Mouse (Mus musculus): ENCODE measurements around the gene Lyrm7.
"Not testable (repeated sequence)": the region's sequence is repeated elsewhere in the genome, so short reads cannot be mapped to it uniquely, and the experiment has no call there.

Gene Lyrm7

DNA sequence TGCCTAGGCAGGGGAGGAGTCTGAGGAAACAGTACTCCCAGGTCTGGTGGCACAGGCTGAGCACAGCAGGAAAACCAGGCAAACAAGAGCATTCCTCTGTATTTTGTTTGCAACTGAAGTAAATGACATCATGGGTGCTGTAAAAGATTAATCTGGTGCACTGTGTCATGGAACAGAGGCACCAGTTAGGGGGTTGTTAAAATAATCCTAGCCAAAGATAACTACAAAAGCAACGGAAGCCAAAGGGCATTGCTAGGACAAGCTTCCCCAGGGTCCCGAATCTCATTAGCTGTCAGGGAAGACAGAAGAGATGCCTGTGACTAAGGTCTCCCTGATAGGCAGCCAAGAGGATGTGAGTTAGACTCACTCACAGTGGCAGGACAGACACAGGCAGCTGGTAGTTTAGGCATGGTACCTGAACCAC lies 20.3 kb upstream of the Lyrm7 start:
- DNase-seq (ENCODE audit: low read depth, low spot score), result no peak

DNA sequence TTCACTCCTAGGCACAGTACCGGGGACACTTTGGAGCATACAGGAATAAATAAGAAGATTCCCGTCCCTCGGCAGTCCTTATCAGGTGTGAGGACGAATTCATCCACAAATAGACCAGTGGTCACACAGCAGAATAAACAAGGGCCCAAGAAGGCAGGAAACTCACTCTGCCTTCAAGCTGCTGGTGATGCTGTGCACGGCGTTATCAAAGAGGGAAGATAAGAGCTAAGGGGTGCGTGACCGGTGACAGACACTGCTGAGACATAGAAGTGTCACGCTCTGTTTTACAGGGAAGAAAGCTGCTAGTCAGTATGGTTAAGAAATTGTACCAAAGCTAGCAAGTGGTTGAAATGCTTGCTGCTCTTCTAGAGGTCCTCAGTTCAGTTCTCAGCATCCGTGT lies 19.2 kb upstream of the Lyrm7 start:
- DNase-seq (ENCODE audit: low read depth, low spot score), result no peak

DNA sequence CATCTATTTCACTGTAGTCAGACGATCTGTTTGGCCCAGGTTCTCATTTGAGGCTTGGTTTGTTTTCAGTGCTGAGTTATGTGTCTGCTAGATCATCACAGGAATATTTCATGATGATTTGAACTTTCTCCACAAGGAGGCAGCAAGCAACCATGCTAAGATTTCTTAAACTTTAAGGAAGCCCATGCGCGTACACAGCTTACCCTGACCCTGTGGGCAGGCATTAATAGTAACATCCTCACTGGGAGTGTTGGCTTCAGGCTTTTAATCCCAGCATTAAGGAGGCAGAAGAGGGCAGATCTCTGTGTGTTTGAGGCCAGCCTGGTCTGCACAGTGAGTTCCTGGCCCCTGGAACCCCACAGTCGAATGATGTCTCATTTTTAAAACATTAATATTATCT lies 18.7 kb upstream of the Lyrm7 start:
- DNase-seq (ENCODE audit: low read depth, low spot score), result peak; percentile 65

DNA sequence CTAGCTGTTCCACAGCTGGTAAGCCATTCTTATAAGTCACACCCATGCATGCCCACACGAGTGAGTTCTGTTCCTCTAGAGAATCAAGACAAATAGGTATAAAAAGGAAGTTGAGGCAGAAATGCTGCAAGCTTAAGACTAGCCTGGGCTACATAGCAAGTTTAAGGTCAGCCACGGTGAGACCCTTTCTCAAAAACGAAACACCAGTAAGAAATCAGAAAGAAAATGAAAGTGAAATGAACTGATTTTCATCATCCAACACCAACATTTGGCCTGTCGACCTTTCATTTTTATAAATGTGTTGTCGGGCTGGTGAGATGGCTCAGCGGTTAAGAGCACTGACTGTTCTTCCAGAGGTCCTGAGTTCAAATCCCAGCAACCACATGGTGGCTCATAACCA lies 18.2 kb upstream of the Lyrm7 start:
- DNase-seq (ENCODE audit: low read depth, low spot score), result no peak

DNA sequence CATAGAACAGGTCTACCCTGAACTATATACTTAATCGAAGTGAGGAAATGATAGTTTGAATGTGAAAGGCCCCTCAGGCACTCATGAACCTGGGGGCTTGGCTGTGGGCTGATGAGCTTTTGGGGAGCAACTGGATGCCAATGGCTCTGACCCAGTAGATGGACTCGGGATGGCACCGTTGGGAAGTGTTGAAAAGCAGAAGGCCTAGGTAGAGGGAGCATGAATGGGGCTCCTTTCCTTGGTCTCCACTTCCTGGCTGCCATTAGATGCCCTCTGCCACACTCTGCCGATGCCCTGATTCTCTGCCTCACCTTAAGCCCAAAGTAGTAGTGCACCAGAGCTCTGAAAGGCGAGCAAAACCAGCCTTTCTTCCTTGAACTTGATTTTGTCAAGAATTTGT lies 15.3 kb upstream of the Lyrm7 start:
- no peak for DNase-seq (ENCODE audit: low read depth, low spot score)

DNA sequence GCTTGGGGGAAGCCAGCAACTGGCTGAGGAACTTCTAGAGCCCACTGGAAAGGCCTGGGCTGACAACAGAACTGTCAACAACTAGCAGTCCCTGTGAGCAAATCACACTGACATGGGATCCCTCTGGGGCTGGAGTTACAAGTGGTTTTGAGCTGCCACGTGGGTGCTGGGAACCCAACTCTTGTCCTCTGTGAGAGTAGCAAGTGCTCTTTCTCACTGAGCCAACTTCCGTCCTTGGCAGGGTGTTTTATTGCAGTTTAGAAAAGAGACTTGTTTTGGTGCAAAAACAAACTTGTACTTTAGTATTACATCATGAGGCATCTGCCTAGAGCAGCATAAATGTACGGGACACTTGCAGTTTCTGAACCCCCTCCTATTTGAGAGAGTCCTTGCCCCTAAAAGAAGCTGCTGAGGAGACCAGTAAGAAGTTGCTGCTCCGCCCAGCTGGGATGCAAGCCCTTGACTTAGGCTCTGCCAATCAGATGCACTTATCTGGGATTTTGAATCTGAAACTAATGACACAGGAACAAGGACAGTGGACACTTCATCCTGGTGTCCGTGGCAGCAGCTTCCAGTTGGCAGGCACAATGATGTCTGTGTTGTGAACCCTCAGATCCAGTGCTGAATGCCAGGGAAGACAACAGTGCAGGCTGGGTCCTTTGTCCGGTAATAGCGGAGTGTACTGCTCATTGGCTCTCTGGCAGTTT lies 11.3 kb upstream of the Lyrm7 start:
- DNase-seq (ENCODE audit: low read depth, low spot score), result no peak

DNA sequence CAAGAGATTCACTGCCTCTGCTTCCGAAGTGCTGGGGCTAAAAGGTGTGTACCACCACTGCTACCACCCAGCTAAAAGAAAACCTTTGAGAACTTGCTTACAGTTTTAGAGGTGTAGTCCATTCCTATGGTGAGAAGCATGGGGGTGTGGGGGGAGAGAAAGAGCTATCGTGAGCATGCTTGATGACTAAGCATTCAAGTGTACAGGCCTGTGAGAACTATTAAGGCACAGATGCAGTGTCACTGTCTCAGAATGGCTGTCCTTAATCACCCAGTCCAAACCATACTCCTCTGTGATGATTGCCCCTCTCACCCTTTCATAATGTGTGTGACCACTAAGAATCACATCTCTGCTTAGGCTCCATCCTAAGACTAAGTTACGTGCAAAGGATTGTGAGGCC lies 8.6 kb upstream of the Lyrm7 start:
- DNase-seq (ENCODE audit: low read depth, low spot score), result no peak

DNA sequence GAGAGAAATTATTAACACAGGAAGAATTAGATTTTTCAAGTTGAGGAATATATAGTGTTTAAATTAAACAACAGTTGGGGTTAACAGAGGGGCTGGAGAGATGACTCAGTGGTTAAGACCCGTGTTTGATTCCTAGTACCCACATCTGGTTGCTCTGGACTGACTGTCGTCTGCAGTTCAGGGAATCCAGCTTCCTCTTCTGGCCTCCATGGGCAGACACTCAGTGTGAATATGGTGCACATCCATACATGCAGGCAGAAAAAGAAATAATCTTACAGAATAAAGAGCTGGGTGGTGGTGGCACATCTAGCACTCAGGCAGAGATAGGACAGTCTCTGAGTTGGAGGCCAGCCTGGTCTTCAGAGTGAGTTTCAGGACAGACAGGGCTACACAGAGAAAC lies 7.7 kb upstream of the Lyrm7 start:
- DNase-seq (ENCODE audit: low read depth, low spot score), result no peak

DNA sequence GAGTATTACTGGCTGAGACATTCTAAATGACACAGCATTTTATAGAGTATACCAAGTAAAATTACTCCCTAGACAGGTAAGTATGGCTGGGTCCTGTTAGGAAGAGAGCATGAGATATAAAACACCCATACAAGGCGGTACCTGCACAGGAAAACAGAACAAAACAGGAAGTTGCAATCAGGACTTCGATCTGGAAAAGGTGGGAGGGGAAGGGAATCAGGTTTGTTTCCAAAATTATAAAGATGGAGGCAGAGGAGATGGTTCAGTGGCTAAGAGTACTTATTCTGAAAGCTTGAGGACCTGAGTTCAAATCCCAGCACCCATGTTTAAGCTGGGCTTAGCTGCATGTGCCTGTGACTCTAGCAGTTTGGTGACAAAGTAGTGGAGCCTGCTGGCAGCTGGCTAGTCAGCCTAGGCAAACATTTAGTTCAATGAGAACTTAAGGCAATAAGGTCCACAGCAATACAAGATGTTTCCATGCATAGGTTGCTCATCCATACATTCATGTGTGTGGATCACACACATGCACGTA lies 7.3 kb upstream of the Lyrm7 start:
- no peak for DNase-seq (ENCODE audit: low read depth, low spot score)

DNA sequence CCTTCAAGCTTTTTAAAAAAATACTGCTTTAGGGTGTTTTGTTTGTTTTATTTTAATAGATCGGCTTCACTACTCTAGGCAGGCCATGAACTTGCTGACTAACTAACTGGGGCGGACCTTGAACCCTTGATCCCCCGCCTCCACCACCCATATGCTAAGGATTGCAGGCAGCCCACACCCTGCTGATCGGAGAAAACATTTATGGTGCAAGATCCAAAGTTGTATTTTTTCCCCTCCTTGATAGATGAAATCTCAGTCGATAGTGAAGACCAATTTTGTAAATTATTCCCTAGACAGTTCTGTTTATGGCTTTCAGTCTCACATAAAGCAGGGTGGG lies 6.3 kb upstream of the Lyrm7 start:
- no peak for DNase-seq (ENCODE audit: low read depth, low spot score)

DNA sequence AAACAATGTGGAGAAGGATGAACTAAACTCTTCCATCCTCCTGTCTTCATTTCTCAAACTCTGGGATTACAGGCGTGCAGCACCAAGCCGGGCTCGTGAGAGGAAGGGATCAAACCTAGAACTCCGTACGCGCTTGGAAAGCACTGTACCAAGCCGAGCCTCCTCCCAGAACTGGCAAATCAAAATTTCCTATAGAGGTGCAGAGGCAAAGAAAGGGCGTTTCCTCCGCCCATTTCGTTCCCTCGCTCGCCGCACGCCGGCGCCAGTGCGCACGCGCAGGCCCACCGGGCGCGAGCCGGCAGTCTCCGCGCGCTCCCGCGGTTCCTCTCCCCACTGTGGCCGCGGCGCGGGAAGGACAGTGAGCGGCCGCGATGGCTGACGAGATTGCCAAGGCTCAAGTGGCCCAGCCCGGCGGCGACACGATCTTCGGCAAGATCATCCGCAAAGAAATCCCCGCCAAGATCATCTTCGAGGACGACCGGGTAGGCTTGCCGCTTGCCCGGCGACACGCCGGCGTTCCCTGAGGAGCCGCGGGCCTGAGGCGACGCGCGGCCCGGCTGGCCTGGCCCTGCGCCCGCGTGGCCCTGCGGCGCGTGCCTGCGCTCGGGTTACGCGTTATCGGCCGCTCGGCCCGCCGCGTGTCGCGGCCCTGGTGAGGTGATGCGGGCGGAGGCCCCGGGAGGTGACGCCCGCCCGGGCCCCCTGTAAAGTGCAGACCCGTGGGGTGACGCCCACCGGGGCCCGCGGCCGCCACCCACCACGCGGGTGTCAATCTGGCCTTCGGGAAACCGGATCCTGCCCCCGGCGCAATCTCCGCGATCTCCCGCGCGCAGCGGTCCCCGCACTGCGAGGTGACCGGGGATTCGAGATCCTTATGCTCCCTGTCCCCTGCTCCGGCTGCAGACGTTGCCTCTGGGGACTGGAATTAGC lies 5.7 kb upstream of the Lyrm7 start, which contains the start of gene Hint1:
Gene Hint1, plus strand, starts transcription at position 265 of the 930 bp plus-strand sequence.
- peak; percentile 93 for DNase-seq (ENCODE audit: low read depth, low spot score)

DNA sequence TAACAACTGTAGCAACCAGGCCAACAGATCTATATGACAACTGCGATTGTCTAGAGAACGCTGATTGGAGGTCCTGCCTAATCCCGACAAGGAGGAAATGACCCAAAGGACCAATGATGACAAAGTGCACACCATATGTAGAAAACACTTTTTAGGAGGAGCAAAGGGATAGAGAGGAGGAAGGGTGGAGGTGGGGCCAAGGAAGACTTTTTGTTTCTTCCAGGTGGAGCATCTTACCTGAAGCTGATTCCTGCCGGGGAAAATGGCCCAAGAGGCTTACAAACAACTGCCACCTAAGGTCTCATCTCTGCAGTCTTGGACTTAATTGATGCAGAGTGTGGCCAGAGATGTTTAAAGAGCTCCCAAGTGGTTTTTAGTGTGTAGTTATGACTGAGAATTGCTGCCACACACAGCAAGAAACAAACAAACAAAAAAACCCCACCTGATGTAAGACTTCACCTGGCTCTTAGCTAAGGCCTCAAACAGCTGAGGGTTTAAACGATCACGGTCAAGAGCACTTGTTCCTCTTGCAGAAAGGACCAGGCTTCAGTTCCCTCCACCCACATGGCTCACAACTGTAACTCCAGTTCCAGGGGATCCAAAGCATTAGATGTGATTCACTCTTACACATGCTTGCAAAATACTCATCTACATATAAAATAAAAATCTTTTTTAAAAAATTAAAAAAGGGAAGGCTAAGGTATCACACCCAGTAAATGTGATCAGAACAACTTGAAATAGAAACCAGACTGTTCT lies 4.8 kb upstream of the Lyrm7 start:
- no peak for DNase-seq (ENCODE audit: low read depth, low spot score)

DNA sequence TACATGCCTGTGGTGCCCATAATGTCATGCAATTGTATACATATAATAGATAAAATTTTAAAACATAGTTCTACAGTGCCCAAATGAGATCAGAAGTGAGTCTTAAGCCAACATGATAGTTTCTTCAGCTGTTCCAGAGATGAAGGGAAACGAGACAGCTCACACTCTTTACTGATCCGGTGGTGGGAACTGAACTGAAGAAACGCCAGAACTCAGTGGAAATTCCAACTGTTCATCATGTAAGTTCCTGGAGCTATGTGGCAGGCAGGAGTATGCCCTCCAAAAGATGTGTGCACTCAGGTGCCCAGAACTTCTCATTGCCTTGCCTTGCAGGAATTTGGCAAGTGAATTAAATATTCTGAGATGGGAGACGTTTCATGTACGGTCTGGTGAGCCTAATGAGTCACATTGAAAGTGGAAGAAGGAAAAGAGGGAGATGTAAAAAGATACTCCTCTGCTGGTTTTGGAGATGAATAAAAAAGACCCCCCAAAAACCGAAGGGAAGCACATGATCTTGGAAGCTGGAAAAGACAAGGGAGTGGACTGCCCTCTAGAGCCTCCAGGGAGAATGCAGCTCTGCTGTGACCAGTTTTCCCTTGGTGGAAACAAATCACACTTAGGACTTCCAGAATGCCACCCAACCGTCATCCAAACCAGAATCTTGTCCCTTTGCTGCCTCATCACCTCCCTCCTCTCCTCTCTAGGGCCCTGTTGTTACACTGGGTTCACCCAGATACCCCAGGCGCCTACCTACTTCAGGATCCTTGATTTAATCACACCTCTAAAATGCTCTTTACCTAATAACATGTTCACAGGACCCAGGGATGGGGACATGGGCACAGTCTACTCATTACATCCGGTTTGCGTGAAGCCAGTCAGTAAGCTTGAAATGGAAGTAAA lies 2.2 kb upstream of the Lyrm7 start:
- DNase-seq (ENCODE audit: low read depth, low spot score), result peak; percentile 55

DNA sequence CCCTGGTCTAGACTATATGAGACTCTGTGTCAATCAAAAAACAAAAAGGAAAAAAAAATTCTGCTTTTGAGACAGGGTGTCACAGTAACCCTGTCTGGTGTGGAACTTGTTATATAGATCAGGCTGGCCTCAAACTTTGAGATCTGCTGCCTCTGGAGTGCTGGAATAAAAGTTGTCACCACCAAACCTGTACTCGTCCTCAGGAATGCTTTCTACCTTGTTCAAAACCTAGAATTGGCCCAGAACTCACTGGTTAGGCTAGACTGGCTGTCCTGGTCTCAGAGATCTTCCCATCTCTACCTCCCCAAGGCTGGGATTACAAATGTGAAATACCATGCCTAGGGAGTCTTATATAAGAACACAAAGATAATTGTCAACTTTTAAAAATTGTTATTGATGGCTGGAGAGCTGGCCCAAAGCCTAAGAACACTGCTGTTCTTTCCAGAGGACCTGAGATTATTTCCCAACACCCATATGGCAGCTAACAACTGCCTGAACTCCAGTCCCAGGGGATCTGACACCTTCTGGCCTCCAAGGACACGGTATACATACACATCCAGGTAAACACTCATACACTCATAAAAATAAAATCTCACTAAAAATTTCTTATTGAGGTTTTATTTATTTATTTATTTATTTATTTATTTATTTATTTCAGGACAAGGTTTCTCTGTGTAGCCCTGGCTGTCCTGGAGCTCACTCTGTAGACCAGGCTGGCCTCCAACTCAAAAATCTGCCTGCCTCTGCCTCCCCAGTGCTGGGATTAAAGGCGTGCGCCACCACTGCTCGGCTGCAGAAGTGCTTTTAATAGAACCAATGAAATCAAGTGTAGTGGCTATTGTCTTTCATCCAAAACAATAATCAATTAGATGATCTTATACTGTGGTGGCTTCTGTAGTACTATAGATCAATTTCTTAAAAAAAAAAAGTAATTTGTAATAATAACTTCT lies 1.0 kb upstream of the Lyrm7 start:
- no peak for DNase-seq (ENCODE audit: low read depth, low spot score)

DNA sequence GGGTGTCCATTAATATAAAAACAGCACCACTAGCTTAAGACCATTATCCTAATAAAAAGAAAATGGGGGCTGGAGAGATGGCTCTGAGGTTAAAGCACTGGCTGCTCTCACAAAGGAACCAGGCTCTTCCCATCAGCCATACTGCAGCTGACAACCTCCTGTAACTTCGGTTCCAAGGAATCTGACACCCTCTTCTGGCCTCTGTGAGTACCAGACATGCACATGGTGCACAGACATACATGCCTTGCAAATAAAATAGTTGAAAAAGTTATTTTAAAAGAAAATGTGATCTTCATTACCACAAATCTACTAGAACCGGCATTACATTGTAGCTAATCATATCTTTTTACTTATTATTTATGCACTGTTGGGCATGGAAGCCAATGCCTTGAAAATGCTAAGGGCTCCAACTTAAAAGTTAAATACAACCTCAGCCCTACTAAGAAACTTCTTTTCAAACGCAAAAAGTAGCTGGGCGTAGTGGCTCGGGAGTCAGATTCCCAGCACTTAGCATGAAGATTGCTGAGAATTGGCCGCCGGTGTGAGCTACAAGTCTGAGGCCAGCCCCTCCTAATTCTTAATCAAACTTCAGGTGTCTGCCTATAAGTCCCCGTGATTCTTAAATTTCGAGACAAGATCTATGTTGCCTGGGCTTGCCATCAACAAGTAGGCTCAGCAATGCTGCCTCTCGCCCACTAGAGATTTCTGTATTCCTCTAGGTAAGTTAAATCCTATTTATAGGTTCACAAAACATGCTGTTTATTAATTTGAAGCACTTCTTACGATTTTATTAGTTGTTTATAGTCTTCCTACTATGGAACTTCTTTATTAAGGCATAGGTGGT lies 1.2 kb downstream of the Lyrm7 start:
- peak; percentile 32 for DNase-seq (ENCODE audit: low read depth, low spot score)

DNA sequence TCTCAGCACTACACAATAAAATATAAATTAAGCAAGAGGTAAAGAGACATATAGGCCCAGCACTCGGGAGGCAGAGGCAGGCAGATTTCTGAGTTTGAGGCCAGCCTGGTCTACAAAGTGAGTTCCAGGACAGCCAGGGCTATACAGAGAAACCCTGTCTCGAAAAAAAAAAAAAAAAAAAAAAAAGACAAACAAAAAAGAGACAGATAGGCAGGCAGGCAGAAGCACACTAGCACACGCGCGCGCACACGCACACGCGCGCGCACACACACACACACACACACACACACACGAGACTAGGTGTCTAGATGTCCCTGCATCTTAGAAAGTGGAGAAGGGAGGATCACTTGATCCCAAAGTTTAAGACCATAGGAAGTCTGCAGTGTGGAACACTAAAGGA lies 1.8 kb downstream of the Lyrm7 start:
- not testable (repeated sequence) for DNase-seq (ENCODE audit: low read depth, low spot score)

DNA sequence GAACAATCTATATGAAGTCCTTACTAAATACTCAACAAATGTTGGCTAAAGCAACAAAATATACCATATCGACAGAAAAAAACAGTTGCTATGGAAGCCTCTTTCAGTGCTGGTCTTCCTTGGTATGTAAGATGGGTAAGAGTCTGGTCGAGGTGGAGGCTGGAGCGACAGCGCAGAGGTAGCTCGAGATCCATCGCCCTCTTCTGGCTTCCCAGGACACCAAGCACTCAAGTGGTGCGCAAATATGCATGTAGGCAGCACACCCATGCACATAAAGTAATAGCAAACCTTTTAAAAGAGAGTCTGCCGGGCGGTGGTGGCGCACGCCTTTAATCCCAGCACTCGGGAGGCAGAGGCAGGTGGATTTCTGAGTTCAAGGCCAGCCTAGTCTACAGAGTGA lies 9.1 kb downstream of the Lyrm7 start:
- no peak for DNase-seq (ENCODE audit: low read depth, low spot score)

DNA sequence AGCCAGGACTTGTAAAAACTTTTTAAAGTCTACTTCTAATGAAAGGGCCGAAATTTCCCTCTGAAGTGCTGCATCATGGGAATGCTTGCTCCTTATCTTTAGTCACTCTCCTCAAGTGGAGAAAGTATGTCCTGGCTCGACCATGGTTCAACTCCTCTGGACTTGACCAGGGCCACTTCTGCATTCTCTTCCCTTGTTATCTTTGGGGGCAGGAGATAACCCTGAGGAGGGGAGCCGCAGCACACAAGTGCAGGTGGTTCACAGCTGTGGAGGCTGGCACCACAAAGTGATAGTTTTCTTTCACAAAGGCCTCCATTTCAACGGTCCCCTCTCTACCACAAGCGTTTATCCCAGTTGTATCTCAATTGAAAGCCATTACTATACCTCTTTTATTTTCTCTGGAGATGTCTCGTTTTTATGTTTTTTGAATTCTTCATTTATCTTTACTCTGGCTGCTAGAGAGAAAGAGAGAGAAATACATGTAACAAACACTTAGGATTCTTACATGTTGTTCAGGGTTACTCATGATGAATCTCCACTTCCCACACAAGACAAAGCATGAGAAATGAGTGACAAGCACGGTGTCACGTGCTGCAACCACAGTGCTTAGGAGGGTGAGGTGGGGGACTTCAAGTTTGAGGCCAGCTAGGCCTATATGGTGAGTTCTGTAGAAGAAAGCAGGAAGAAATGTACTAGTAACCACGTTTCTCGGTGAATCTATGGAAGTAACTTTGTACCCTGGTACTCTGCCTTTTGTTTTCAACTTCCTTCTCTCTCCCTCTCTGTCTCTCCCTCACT lies 10.6 kb downstream of the Lyrm7 start:
- DNase-seq (ENCODE audit: low read depth, low spot score), result no peak

All from forelimb bud, embryonic 11.5 days (tissue).